In the genomic region with DNA sequence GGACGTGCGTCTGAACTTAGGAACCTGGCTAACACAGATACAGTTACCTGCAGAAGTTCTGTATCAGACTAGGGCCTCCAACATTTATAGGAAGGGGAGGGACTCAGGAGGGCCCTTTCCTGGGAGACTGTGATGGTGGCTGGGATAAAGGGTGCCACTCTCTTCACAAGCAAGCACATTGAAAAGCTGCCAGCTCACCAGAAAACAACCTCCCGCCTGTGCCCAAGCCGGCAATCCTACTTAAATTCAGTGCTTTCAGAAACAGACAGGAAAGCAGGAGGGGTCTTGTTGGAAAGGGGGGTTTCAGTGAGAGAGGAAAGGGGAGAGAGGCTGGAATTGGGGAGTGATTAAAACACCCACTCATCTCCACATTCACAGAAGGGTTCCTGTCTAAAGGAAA, we compare ENCODE assay signal across 20 mouse cellular contexts.
A peak's percentile ranks its signal among the peaks of the same experiment; 100 is the strongest.
DNase-seq lines count a peak whose midpoint lies in the region; ATAC-seq and TF ChIP-seq lines count a peak whose summit lies in the region.
"Had no signal": no experiment of that assay in that cellular context is flagged by ENCODE, and none has a peak within 500 bp of the region (broad histone marks: within the 10 kb centered on the region; RNA-seq: fewer than 3 reads in every experiment).

No protein-coding gene starts in this region.

- no peak overlapping the region for H3K4me2 ChIP-seq in midbrain, embryonic 11.5 days
- no peak overlapping the region for H3K4me2 ChIP-seq in forebrain, postnatal 0 days (ENCODE audit: low read depth)
- H3K4me2 ChIP-seq in midbrain, postnatal 0 days (ENCODE audit: low read depth, low read length, poor library complexity, severe bottlenecking) = no peak overlapping the region
- H3K4me2 ChIP-seq: embryonic facial prominence, embryonic 12.5 days; heart, embryonic 15.5 days; midbrain, embryonic 12.5 days; neural tube, embryonic 12.5 days had no signal

- ATAC-seq in midbrain, embryonic 11.5 days (ENCODE audit: low FRiP score) = no peak
- peak; percentile 56 for ATAC-seq in forebrain, postnatal 0 days
- no peak for ATAC-seq in midbrain, postnatal 0 days (ENCODE audit: low FRiP score)
- ATAC-seq: lung, postnatal 0 days; Patski had no signal

- no peaks in the 10 kb centered on the region for H3K4me1 ChIP-seq in midbrain, embryonic 11.5 days (ENCODE audit: control insufficient read depth, insufficient read depth, low read length)
- H3K4me1 ChIP-seq in midbrain, embryonic 10.5 days = no peaks in the 10 kb centered on the region
- no peaks in the 10 kb centered on the region for H3K4me1 ChIP-seq in forebrain, postnatal 0 days (ENCODE audit: insufficient read depth)
- H3K4me1 ChIP-seq in midbrain, postnatal 0 days (ENCODE audit: insufficient read depth, low read length) = no peaks in the 10 kb centered on the region
- H3K4me1 ChIP-seq: embryonic facial prominence, embryonic 12.5 days; midbrain, embryonic 12.5 days; neural tube, embryonic 12.5 days had no signal

- DNase-seq in cerebellum, postnatal 14 days = peak; percentile 22 to 38
- DNase-seq in cerebellum, adult 9-11 months = no peak
- peak; percentile 28 for DNase-seq in midbrain, embryonic 11.5 days (ENCODE audit: low spot score, missing footprints)
- DNase-seq in midbrain, embryonic 10.5 days (ENCODE audit: low spot score) = no peak
- peak; percentile 61 for DNase-seq in forebrain, postnatal 0 days
- DNase-seq in midbrain, postnatal 0 days (ENCODE audit: low spot score) = peak; percentile 39
- no peak for DNase-seq in lung, postnatal 4 days
- DNase-seq: B cell, adult 2 months; heart, adult 11 months; kidney, adult 9 months; kidney, postnatal 4 days; thymus, postnatal 36 days had no signal

- H3K27me3 ChIP-seq in midbrain, embryonic 11.5 days (ENCODE audit: control insufficient read depth, insufficient read depth, low read length) = no peaks in the 10 kb centered on the region
- H3K27me3 ChIP-seq in midbrain, embryonic 10.5 days (ENCODE audit: low read depth, poor library complexity, severe bottlenecking) = no peaks in the 10 kb centered on the region
- no peaks in the 10 kb centered on the region for H3K27me3 ChIP-seq in forebrain, postnatal 0 days (ENCODE audit: insufficient read depth, low read length)
- H3K27me3 ChIP-seq in midbrain, postnatal 0 days (ENCODE audit: insufficient read depth, low read length) = no peaks in the 10 kb centered on the region
- H3K27me3 ChIP-seq: embryonic facial prominence, embryonic 12.5 days; heart, embryonic 15.5 days; midbrain, embryonic 12.5 days; neural tube, embryonic 12.5 days; Patski had no signal

- H3K27ac ChIP-seq in midbrain, embryonic 11.5 days (ENCODE audit: low read depth, low read length) = no peak overlapping the region
- no peak overlapping the region for H3K27ac ChIP-seq in midbrain, embryonic 10.5 days (replicated peaks)
- peak overlapping the region; percentile 40; the same call in 1 of the 2 replicates for H3K27ac ChIP-seq in forebrain, postnatal 0 days (ENCODE audit: low read depth, low read length)
- H3K27ac ChIP-seq in midbrain, postnatal 0 days (ENCODE audit: low read depth, low read length) = no peak overlapping the region
- H3K27ac ChIP-seq: embryonic facial prominence, embryonic 12.5 days; heart, embryonic 15.5 days; liver, embryonic 14.5 days; midbrain, embryonic 12.5 days; neural tube, embryonic 12.5 days; stomach, postnatal 0 days had no signal

- H3K9me3 ChIP-seq in midbrain, embryonic 11.5 days (ENCODE audit: control insufficient read depth, low read length) = no peaks in the 10 kb centered on the region
- H3K9me3 ChIP-seq in midbrain, embryonic 10.5 days (replicated peaks) = no peaks in the 10 kb centered on the region
- no peaks in the 10 kb centered on the region for H3K9me3 ChIP-seq in forebrain, postnatal 0 days (ENCODE audit: low read length)
- no peaks in the 10 kb centered on the region for H3K9me3 ChIP-seq in midbrain, postnatal 0 days (ENCODE audit: low read length)
- H3K9me3 ChIP-seq: embryonic facial prominence, embryonic 12.5 days; heart, embryonic 15.5 days; midbrain, embryonic 12.5 days; neural tube, embryonic 12.5 days had no signal

- TF ChIP-seq CTCF in forebrain, postnatal 0 days (IDR thresholded peaks at IDR 0.05; ENCODE audit: low read depth) = no peak
- TF ChIP-seq CTCF in midbrain, postnatal 0 days (IDR thresholded peaks at IDR 0.05) = no peak

- no peak overlapping the region for H3K4me3 ChIP-seq in midbrain, embryonic 11.5 days (ENCODE audit: low read depth, low read length)
- no peak overlapping the region for H3K4me3 ChIP-seq in midbrain, embryonic 10.5 days
- H3K4me3 ChIP-seq in forebrain, postnatal 0 days (ENCODE audit: low read depth, low read length) = no peak overlapping the region
- H3K4me3 ChIP-seq in midbrain, postnatal 0 days (ENCODE audit: low read depth, low read length) = no peak overlapping the region
- H3K4me3 ChIP-seq: embryonic facial prominence, embryonic 12.5 days; heart, embryonic 15.5 days; midbrain, embryonic 12.5 days; neural tube, embryonic 12.5 days had no signal

- H3K36me3 ChIP-seq in midbrain, embryonic 11.5 days (ENCODE audit: control insufficient read depth, insufficient read depth, low read length) = peaks cover 3% of the 10 kb centered on the region; the same call in 1 of the 2 replicates
- H3K36me3 ChIP-seq in midbrain, embryonic 10.5 days = peaks cover 70% of the 10 kb centered on the region
- peaks cover 17% of the 10 kb centered on the region for H3K36me3 ChIP-seq in forebrain, postnatal 0 days (ENCODE audit: insufficient read depth)
- peaks cover 23% of the 10 kb centered on the region for H3K36me3 ChIP-seq in midbrain, postnatal 0 days (ENCODE audit: insufficient read depth, low read length)

- 79% methylated on average over 4 of the region's 4 CpGs for WGBS in midbrain, embryonic 11.5 days
- 84% methylated on average over 4 of the region's 4 CpGs for WGBS in midbrain, embryonic 10.5 days
- 42% methylated on average over 4 of the region's 4 CpGs for WGBS in forebrain, postnatal 0 days
- 44% methylated on average over 4 of the region's 4 CpGs for WGBS in midbrain, postnatal 0 days

- H3K9ac ChIP-seq in midbrain, embryonic 11.5 days (ENCODE audit: low read length) = no peak overlapping the region
- no peak overlapping the region; the same call in 1 of the 2 replicates for H3K9ac ChIP-seq in forebrain, postnatal 0 days
- no peak overlapping the region for H3K9ac ChIP-seq in midbrain, postnatal 0 days (replicated peaks; ENCODE audit: low read length, poor library complexity, severe bottlenecking)
- H3K9ac ChIP-seq: embryonic facial prominence, embryonic 12.5 days; heart, embryonic 15.5 days; liver, embryonic 14.5 days; midbrain, embryonic 12.5 days; neural tube, embryonic 12.5 days had no signal

Comparison
In these comparisons a context has a peak if more than half of its experiments do, and no peak if none do; other contexts are left out.
1. DNase-seq: peak in cerebellum, postnatal 14 days (2 of 2), midbrain, embryonic 11.5 days (single experiment), forebrain, postnatal 0 days (single experiment) and midbrain, postnatal 0 days (single experiment); none in cerebellum, adult 9-11 months (single experiment), midbrain, embryonic 10.5 days (single experiment) and lung, postnatal 4 days (0 of 2).